Mouse (Mus musculus): Measurements from ENCODE around the gene Ralgapa1.

DNA sequence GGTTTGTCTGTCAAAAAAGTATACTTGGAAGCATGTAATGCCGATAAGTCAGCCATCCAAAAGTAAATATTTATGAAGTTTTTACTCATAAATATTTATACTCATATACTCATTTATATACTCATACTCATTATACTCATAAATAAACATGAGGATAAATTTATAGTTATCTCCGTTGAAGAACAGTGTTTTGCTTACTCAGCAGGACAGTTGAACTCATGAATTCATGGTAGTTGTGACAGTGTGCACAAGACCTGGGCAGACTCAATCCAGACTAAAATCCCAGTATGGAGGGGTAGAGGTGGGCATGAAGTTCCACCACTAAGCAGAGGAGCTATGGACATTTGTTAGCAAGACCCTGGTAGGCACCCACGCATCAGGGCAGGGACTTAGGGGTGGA, 16.5 kb upstream of the Ralgapa1 start:
- TF ChIP-seq POLR2A (IDR thresholded peaks at IDR 0.05; ENCODE audit: low read depth, low read length): no peak
- no peak for TF ChIP-seq CTCF (IDR thresholded peaks at IDR 0.05; ENCODE audit: extremely low read depth, insufficient read depth, insufficient read length, insufficient replicate concordance)

Measured in spleen, adult 2 months (tissue).